Mouse (Mus musculus) intestine, postnatal 0 days (tissue): ENCODE measurements around the gene Homer2. TPM values are rescaled to one million over a fixed set of nuclear protein-coding genes. Genes with fewer than 3 reads are reported as not detected.

Source experiments
- ATAC-seq: fragments of 200-750 bp; cut with Nextera tagmentation; 2 replicates; pipeline ENCODE4 v1.8.0; 2017; ENCODE audit warnings: mild to moderate bottlenecking, moderate TSS enrichment, moderate library complexity
- H3K27ac ChIP-seq: fragments of 300-500 bp; sonication (generic); 2 replicates; pipeline ENCODE4 v1.5.1; 2014; ENCODE audit warnings: mild to moderate bottlenecking, low read depth, low read length, moderate library complexity
- H3K27me3 ChIP-seq: fragments of 300-500 bp; sonication (generic); replicated peaks from 2 replicates; pipeline ENCODE4 v1.6.1; 2014; ENCODE audit warnings: low read length, mixed read lengths; ENCODE audit not compliant: control insufficient read depth, insufficient read depth
- H3K36me3 ChIP-seq: fragments of 300-500 bp; sonication (generic); 2 replicates; pipeline ENCODE4 v1.6.1; 2014; ENCODE audit warnings: mild to moderate bottlenecking, moderate library complexity; ENCODE audit not compliant: control insufficient read depth, insufficient read depth
- H3K4me1 ChIP-seq: fragments of 300-500 bp; sonication (generic); replicated peaks from 2 replicates; pipeline ENCODE4 v1.6.1; 2014; ENCODE audit warnings: antibody characterized with exemption, low read length, mixed read lengths; ENCODE audit not compliant: control insufficient read depth, insufficient read depth
- H3K4me2 ChIP-seq: fragments of 300-500 bp; sonication (generic); replicated peaks from 2 replicates; pipeline ENCODE4 v1.6.1; 2014; ENCODE audit warnings: low read depth, mild to moderate bottlenecking, moderate library complexity
- H3K4me3 ChIP-seq: fragments of 300-500 bp; sonication (generic); 2 replicates; pipeline ENCODE4 v1.5.1; 2014; ENCODE audit warnings: low read depth, low read length
- H3K9ac ChIP-seq: fragments of 300-500 bp; sonication (generic); 2 replicates; pipeline ENCODE4 v1.6.1; 2014; ENCODE audit warnings: mild to moderate bottlenecking, low read depth, low read length
- H3K9me3 ChIP-seq: fragments of 300-500 bp; sonication (generic); 2 replicates; pipeline ENCODE4 v1.6.1; 2016; ENCODE audit warnings: mixed run types; ENCODE audit not compliant: control insufficient read depth
- CTCF ChIP-seq: sonication (generic); IDR thresholded peaks from 2 replicates; pipeline ENCODE4 v1.5.1; 2016; ENCODE audit warnings: low read depth, mild to moderate bottlenecking, control low read depth, antibody characterized with exemption, moderate library complexity
- WGBS: fragments of 180-500 bp; shearing (Covaris S2); extraction: QIAGEN DNeasy Blood & Tissue Kit; methylation state at CpG from one replicate; pipeline ENCODE4 v1.1.7; 2014; 5-methylcytosine and 5-hydroxymethylcytosine counted together
- polyA plus RNA-seq: library from polyadenylated mRNA; unstranded; fragments of >200 nt; fragmentation: Nextera tagmentation; extraction: Ambion mirVana; gene quantifications from 2 replicates; pipeline ENCODE4 v1.2.1, GENCODE M21; 2015

Gene Homer2
- polyA plus RNA-seq: 22.2 and 26.8 TPM in 2 replicates

DNA sequence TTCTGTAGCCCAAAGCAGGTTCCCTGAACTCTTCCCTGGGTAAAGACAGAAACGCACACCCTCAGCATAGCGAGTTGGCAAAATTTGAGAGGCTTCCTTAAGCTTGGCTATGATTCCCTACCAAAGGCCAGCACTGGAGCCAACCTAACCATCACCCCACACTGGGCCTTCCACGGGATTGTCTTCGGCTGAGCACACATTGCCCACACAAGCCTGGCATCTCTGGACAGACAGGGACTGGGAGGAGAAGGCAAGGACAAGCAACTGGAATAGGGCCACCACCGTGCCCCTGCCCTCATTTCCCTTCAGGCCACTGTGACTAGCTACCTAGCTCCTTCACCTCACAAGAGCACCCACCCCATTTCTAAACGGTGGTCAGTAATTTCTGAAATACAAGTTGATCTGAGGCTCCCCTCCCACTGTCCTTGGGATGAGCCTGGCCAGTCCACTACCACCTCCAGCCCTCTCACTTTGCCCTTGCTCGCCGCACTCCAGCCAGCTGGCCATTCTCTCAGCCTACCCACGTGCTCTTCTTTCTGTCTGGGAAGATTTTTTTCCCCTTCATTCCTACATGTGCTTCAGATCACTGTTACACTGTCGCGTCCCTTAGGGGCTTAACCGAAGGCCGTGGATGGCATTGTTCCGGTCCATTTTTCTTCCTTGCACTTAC, at the start of gene Homer2:
Gene Homer2, minus strand, starts transcription at position 57 of the 670 bp plus-strand sequence.
- H3K9me3 ChIP-seq: no peaks in the 10 kb centered on the region
- H3K4me2 ChIP-seq: peak within 1 kb of the TSS; percentile 97
- WGBS: 74% methylated on average over 14 of the region's 14 CpGs
- H3K36me3 ChIP-seq: no peaks in the 10 kb centered on the region
- H3K27ac ChIP-seq: peak within 1 kb of the TSS; percentile 41; the same call in 1 of the 2 replicates
- ATAC-seq: no peak
- peak within 1 kb of the TSS; percentile 65 for H3K9ac ChIP-seq
- H3K4me1 ChIP-seq: peaks cover 3% of the 10 kb centered on the region; the same call in 1 of the 2 replicates
- no peak for TF ChIP-seq CTCF
- peaks cover 7% of the 10 kb centered on the region for H3K27me3 ChIP-seq
- peak within 1 kb of the TSS; percentile 68 for H3K4me3 ChIP-seq

DNA sequence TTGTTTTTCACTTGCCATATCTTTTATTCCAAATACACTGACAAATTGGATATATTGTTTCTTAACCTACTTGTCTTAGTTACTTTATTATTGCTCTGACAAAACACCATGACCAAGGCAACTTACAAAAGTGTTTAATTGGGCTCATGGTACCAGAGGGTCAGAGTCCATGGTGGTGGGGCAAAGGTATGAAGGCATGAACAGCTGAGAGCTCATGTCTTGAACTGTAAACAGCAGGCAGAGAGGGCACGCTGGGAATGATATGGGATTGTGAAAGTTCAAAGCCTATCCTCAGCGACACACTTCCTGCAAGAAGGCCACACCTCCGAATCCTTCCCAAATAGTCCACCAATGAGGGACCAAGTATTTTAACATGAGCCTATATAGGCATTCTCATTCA, 40.6 kb upstream of the Homer2 start:
- no peaks in the 10 kb centered on the region for H3K27me3 ChIP-seq
- H3K4me2 ChIP-seq: no peak overlapping the region
- H3K9me3 ChIP-seq: no peaks in the 10 kb centered on the region
- ATAC-seq: peak; percentile 51; the same call in 1 of the 2 replicates
- H3K27ac ChIP-seq: no peak overlapping the region
- TF ChIP-seq CTCF: no peak
- H3K4me1 ChIP-seq: no peaks in the 10 kb centered on the region
- H3K4me3 ChIP-seq: no peak overlapping the region
- H3K36me3 ChIP-seq: no peaks in the 10 kb centered on the region
- whole genome bisulfite sequencing: 63% methylated on average over 3 of the region's 3 CpGs
- H3K9ac ChIP-seq: no peak overlapping the region

DNA sequence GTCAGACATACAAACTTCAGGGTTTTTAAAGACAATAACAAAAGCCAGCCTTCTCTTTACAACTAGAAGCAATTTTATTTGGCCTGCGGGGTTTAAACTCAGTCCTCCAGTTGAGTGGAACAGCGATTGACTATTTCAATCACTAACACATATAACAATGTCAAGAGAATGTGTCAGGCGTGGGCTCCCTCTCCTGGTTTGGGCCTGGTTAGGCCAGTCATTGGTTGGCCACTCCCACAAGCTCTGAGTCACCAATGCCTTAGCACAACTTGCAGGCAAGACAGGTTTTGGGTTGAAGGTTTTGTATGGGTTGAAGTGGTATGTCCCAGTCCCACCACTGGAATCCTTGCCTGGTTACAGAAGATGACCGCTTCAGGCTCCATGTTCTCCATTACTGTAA, 36.8 kb upstream of the Homer2 start:
- 73% methylated on average over 4 of the region's 4 CpGs for WGBS

DNA sequence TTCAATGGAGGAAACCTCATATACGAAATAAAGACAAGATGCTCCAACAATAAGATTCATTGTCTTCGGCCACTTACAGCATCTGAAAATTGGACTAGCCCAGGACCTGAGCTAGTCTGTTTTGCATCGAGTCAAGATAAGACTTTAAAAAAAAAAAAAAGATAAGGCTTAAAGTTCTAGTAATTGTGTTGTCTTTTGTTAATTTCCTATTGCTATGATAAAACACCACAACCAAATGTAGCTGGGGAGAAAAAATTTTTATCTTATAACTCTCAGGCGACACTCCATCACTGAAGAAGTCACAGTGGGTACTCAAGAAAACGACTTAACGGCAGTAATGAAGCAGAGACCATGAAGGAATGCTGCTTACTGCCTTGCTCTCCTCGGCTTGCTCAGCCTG, 32.7 kb upstream of the Homer2 start:
- no peak overlapping the region for H3K27ac ChIP-seq
- no peaks in the 10 kb centered on the region for H3K9me3 ChIP-seq
- TF ChIP-seq CTCF: no peak
- H3K36me3 ChIP-seq: no peaks in the 10 kb centered on the region
- 80% methylated on average over 7 of the region's 7 CpGs for WGBS
- H3K4me1 ChIP-seq: no peaks in the 10 kb centered on the region
- no peak overlapping the region for H3K4me3 ChIP-seq
- no peaks in the 10 kb centered on the region for H3K27me3 ChIP-seq
- peak overlapping the region; percentile 46 for H3K4me2 ChIP-seq
- ATAC-seq: no peak
- no peak overlapping the region for H3K9ac ChIP-seq

More for the DNA sequence above, 36.8 kb upstream of the Homer2 start:
- peak; percentile 61; the same call in 1 of the 2 replicates for ATAC-seq
- TF ChIP-seq CTCF: peak; percentile 72
- Histone ChIP-seq H3K27ac (no peak overlapping the region), H3K27me3 (no peaks in the 10 kb centered on the region), H3K9ac (no peak overlapping the region), H3K4me3 (no peak overlapping the region), H3K36me3 (no peaks in the 10 kb centered on the region), H3K4me1 (no peaks in the 10 kb centered on the region), H3K4me2 (no peak overlapping the region), H3K9me3 (no peaks in the 10 kb centered on the region)

DNA sequence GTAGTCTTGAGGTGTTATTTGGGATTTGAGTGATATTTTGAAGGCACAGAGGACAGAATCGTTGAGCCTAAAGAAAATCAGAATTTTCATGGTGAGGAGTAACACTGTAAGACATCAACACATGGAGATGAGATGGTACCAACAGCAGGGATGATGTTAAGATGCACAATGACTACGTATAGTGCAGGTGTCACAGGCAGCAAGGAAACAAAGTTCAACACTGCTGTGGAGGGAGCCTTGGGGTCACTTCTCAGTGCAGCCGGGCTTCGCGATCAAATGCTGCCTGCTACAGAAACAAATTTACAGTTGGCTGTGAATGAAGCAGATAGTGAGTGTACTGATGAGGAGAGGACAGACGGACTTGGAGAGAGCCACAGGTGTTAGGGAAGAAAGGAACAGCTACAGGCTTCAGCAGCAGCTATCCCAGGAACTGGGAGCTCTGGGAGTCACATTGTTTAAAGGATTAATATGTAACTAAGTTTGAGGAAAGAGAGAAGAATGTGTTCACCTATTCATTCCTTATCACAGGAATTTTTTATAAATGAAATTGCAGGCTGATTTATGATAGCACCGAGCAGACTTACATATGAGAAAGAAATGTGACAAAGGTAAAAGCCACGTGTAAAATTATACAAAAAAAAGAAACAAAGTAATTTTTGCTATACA, 31.5 kb upstream of the Homer2 start:
- peak overlapping the region; percentile 46 for H3K4me2 ChIP-seq
- no peaks in the 10 kb centered on the region for H3K36me3 ChIP-seq
- TF ChIP-seq CTCF: no peak
- H3K4me1 ChIP-seq: no peaks in the 10 kb centered on the region
- no peaks in the 10 kb centered on the region for H3K27me3 ChIP-seq
- 36% methylated on average over 8 of the region's 8 CpGs for WGBS
- no peaks in the 10 kb centered on the region for H3K9me3 ChIP-seq
- H3K9ac ChIP-seq: no peak overlapping the region
- ATAC-seq: peak; percentile 65; the same call in 1 of the 2 replicates
- H3K4me3 ChIP-seq: no peak overlapping the region
- no peak overlapping the region for H3K27ac ChIP-seq

DNA sequence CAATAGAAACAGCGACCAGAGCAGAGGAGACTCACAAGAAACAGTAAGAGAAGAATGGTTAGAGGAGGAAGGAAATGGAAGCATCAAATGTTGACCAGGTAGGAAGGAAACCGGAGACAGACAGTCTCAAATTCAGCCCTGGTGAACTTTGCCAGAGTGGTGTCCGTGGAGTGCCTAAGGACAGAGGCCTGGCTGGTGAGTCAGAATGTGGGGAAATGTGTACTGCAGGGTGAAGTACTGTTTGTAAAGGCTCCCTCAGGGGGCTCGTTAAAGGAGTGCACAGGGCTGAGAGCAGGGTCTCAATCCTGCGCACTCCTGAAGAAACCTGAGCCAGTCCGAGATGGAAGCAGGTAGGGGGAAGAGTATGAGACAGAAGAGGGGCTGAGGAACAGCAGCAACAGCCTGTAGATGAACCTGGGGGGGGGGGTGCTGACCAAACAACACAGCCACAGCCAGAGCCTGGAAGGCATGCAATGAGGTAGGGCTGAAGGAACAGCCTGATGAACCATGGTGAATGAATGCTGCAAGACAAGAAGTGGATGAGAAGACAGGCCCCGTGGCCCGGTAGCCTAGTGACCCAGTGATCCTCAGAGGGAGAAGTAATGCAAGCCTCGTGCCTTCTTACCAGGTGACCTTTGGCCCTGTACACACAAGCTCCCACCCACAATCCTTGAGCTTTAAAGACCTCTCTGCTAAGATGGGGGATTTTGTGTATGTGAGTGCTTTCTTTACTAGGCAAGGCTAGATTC, 28.1 kb upstream of the Homer2 start:
- WGBS: 46% methylated on average over 9 of the region's 9 CpGs
- Histone ChIP-seq H3K27me3 (no peaks in the 10 kb centered on the region), H3K4me3 (no peak overlapping the region), H3K9me3 (no peaks in the 10 kb centered on the region), H3K4me2 (no peak overlapping the region), H3K9ac (no peak overlapping the region), H3K4me1 (no peaks in the 10 kb centered on the region), H3K36me3 (no peaks in the 10 kb centered on the region), H3K27ac (no peak overlapping the region)
- TF ChIP-seq CTCF: no peak
- ATAC-seq: no peak; the same call in 1 of the 2 replicates
